Mouse (Mus musculus): ENCODE results near the gene BC051142.

- no peak for TF ChIP-seq POLR2A (IDR thresholded peaks at IDR 0.05; ENCODE audit: insufficient read depth, low read depth, low read length)
- no peak for TF ChIP-seq CTCF (IDR thresholded peaks at IDR 0.05; ENCODE audit: insufficient read depth, low read depth, low read length)
Observed at GRCm38 (mm10) chr17:34381876-34382275, 16.7 kb upstream of the BC051142 start.

All from olfactory bulb, adult 2 months (tissue).